Mouse (Mus musculus): ENCODE measurements at regions not wholly inside any gene's neighbourhood (a gene's known extent, or its start where the extent isn't known, plus 50 kb on each side); places are given as distances from the start of the nearest gene placed in this dataset.
A peak's percentile ranks its signal among the peaks of the same experiment; 100 is the strongest.

GRCm38 (mm10) chr3:78825505-78825904 is 460.8 kb downstream of the Rapgef2 start:
- Histone ChIP-seq H3K27ac (ENCODE audit: low read length) (no peak overlapping the region), H3K27me3 (replicated peaks; ENCODE audit: control insufficient read depth, insufficient read depth, low read length) (no peaks in the 10 kb centered on the region), H3K9me3 (ENCODE audit: control insufficient read depth, low read length) (no peaks in the 10 kb centered on the region), H3K4me2 (ENCODE audit: low read length) (no peak overlapping the region), H3K4me3 (replicated peaks; ENCODE audit: low read length) (no peak overlapping the region), H3K36me3 (ENCODE audit: control insufficient read depth, insufficient read depth) (no peaks in the 10 kb centered on the region), H3K9ac (replicated peaks; ENCODE audit: low read depth, low read length) (no peak overlapping the region), H3K4me1 (replicated peaks; ENCODE audit: control insufficient read depth, insufficient read depth, low read length) (no peaks in the 10 kb centered on the region)
- ATAC-seq = no peak
- 67% methylated on average over 2 of the region's 2 CpGs for WGBS

GRCm38 (mm10) chr3:78812425-78812824 is 473.9 kb downstream of the Rapgef2 start:
- peak; percentile 75; the same call in 1 of the 2 replicates for ATAC-seq
- H3K4me1 ChIP-seq (replicated peaks; ENCODE audit: control insufficient read depth, insufficient read depth, low read length) = no peaks in the 10 kb centered on the region
- 46% methylated on average over 3 of the region's 3 CpGs for WGBS
- no peak overlapping the region for H3K9ac ChIP-seq (replicated peaks; ENCODE audit: low read depth, low read length)
- no peaks in the 10 kb centered on the region for H3K36me3 ChIP-seq (ENCODE audit: control insufficient read depth, insufficient read depth)
- no peak overlapping the region for H3K4me2 ChIP-seq (ENCODE audit: low read length)
- H3K27me3 ChIP-seq (replicated peaks; ENCODE audit: control insufficient read depth, insufficient read depth, low read length) = no peaks in the 10 kb centered on the region
- no peak overlapping the region for H3K4me3 ChIP-seq (replicated peaks; ENCODE audit: low read length)
- no peaks in the 10 kb centered on the region for H3K9me3 ChIP-seq (ENCODE audit: control insufficient read depth, low read length)
- H3K27ac ChIP-seq (ENCODE audit: low read length) = no peak overlapping the region

- no peaks in the 10 kb centered on the region for H3K9me3 ChIP-seq (ENCODE audit: control insufficient read depth, low read length)
- peak; percentile 89 for ATAC-seq
- WGBS = 46% methylated on average over 5 of the region's 5 CpGs
Measured at GRCm38 (mm10) chr3:78810431-78811152, 475.7 kb downstream of the Rapgef2 start.

GRCm38 (mm10) chr3:78803176-78803575 is 483.1 kb downstream of the Rapgef2 start:
- Histone ChIP-seq H3K9ac (replicated peaks; ENCODE audit: low read depth, low read length) (no peak overlapping the region), H3K4me3 (replicated peaks; ENCODE audit: low read length) (no peak overlapping the region), H3K4me2 (ENCODE audit: low read length) (no peak overlapping the region), H3K27me3 (replicated peaks; ENCODE audit: control insufficient read depth, insufficient read depth, low read length) (no peaks in the 10 kb centered on the region), H3K36me3 (ENCODE audit: control insufficient read depth, insufficient read depth) (no peaks in the 10 kb centered on the region), H3K4me1 (replicated peaks; ENCODE audit: control insufficient read depth, insufficient read depth, low read length) (no peaks in the 10 kb centered on the region), H3K9me3 (ENCODE audit: control insufficient read depth, low read length) (no peaks in the 10 kb centered on the region), H3K27ac (ENCODE audit: low read length) (no peak overlapping the region)
- ATAC-seq = no peak
- 82% methylated on average over 2 of the region's 2 CpGs for WGBS

More at GRCm38 (mm10) chr3:78810431-78811152, 475.7 kb downstream of the Rapgef2 start:
- Histone ChIP-seq H3K27ac (ENCODE audit: low read length) (no peak overlapping the region), H3K4me2 (ENCODE audit: low read length) (no peak overlapping the region), H3K36me3 (ENCODE audit: control insufficient read depth, insufficient read depth) (no peaks in the 10 kb centered on the region), H3K27me3 (replicated peaks; ENCODE audit: control insufficient read depth, insufficient read depth, low read length) (no peaks in the 10 kb centered on the region), H3K9ac (replicated peaks; ENCODE audit: low read depth, low read length) (no peak overlapping the region), H3K4me1 (replicated peaks; ENCODE audit: control insufficient read depth, insufficient read depth, low read length) (no peaks in the 10 kb centered on the region), H3K4me3 (replicated peaks; ENCODE audit: low read length) (no peak overlapping the region)

- H3K4me3 ChIP-seq (replicated peaks; ENCODE audit: low read length) = no peak overlapping the region
- H3K4me1 ChIP-seq (replicated peaks; ENCODE audit: control insufficient read depth, insufficient read depth, low read length) = peaks cover 5% of the 10 kb centered on the region; the same call in 1 of the 2 replicates
- no peaks in the 10 kb centered on the region for H3K27me3 ChIP-seq (replicated peaks; ENCODE audit: control insufficient read depth, insufficient read depth, low read length)
- no peaks in the 10 kb centered on the region for H3K9me3 ChIP-seq (ENCODE audit: control insufficient read depth, low read length)
- WGBS = 70% methylated on average over 4 of the region's 4 CpGs
- no peak overlapping the region for H3K27ac ChIP-seq (ENCODE audit: low read length)
- no peak overlapping the region for H3K4me2 ChIP-seq (ENCODE audit: low read length)
- H3K36me3 ChIP-seq (ENCODE audit: control insufficient read depth, insufficient read depth) = no peaks in the 10 kb centered on the region
- no peak for ATAC-seq
- H3K9ac ChIP-seq (replicated peaks; ENCODE audit: low read depth, low read length) = no peak overlapping the region
Measured at GRCm38 (mm10) chr3:78795951-78796455, 490.3 kb downstream of the Rapgef2 start.

GRCm38 (mm10) chr3:78792440-78793057 is 493.8 kb downstream of the Rapgef2 start:
- ATAC-seq = peak; percentile 86
- Histone ChIP-seq H3K27ac (ENCODE audit: low read length) (no peak overlapping the region), H3K36me3 (ENCODE audit: control insufficient read depth, insufficient read depth) (no peaks in the 10 kb centered on the region), H3K9me3 (ENCODE audit: control insufficient read depth, low read length) (no peaks in the 10 kb centered on the region), H3K4me1 (replicated peaks; ENCODE audit: control insufficient read depth, insufficient read depth, low read length) (peaks cover 5% of the 10 kb centered on the region; the same call in 1 of the 2 replicates), H3K4me3 (replicated peaks; ENCODE audit: low read length) (no peak overlapping the region), H3K9ac (replicated peaks; ENCODE audit: low read depth, low read length) (no peak overlapping the region), H3K4me2 (ENCODE audit: low read length) (no peak overlapping the region), H3K27me3 (replicated peaks; ENCODE audit: control insufficient read depth, insufficient read depth, low read length) (no peaks in the 10 kb centered on the region)
- WGBS = 9% methylated on average over 7 of the region's 7 CpGs

GRCm38 (mm10) chr3:78782766-78783165 is 503.6 kb downstream of the Rapgef2 start:
- H3K4me3 ChIP-seq (replicated peaks; ENCODE audit: low read length) = no peak overlapping the region
- ATAC-seq = no peak
- WGBS = 82% methylated on average over 1 of the region's 1 CpGs

GRCm38 (mm10) chr3:78755686-78756476 is 530.4 kb downstream of the Rapgef2 start:
- H3K27ac ChIP-seq (ENCODE audit: low read length) = no peak overlapping the region
- H3K36me3 ChIP-seq (ENCODE audit: control insufficient read depth, insufficient read depth) = no peaks in the 10 kb centered on the region
- WGBS = 3% methylated on average over 4 of the region's 4 CpGs
- ATAC-seq = peak; percentile 86
- no peak overlapping the region for H3K9ac ChIP-seq (replicated peaks; ENCODE audit: low read depth, low read length)
- H3K9me3 ChIP-seq (ENCODE audit: control insufficient read depth, low read length) = no peaks in the 10 kb centered on the region
- peaks cover 3% of the 10 kb centered on the region; the same call in 1 of the 2 replicates for H3K4me1 ChIP-seq (replicated peaks; ENCODE audit: control insufficient read depth, insufficient read depth, low read length)
- no peak overlapping the region for H3K4me3 ChIP-seq (replicated peaks; ENCODE audit: low read length)
- no peaks in the 10 kb centered on the region for H3K27me3 ChIP-seq (replicated peaks; ENCODE audit: control insufficient read depth, insufficient read depth, low read length)
- no peak overlapping the region for H3K4me2 ChIP-seq (ENCODE audit: low read length)

More at GRCm38 (mm10) chr3:78782766-78783165, 503.6 kb downstream of the Rapgef2 start:
- Histone ChIP-seq H3K27ac (ENCODE audit: low read length) (no peak overlapping the region), H3K9me3 (ENCODE audit: control insufficient read depth, low read length) (no peaks in the 10 kb centered on the region), H3K27me3 (replicated peaks; ENCODE audit: control insufficient read depth, insufficient read depth, low read length) (no peaks in the 10 kb centered on the region), H3K36me3 (ENCODE audit: control insufficient read depth, insufficient read depth) (no peaks in the 10 kb centered on the region), H3K9ac (replicated peaks; ENCODE audit: low read depth, low read length) (no peak overlapping the region), H3K4me2 (ENCODE audit: low read length) (no peak overlapping the region), H3K4me1 (replicated peaks; ENCODE audit: control insufficient read depth, insufficient read depth, low read length) (no peaks in the 10 kb centered on the region)

- H3K4me3 ChIP-seq (replicated peaks; ENCODE audit: low read length) = no peak overlapping the region
- no peaks in the 10 kb centered on the region for H3K9me3 ChIP-seq (ENCODE audit: control insufficient read depth, low read length)
- no peaks in the 10 kb centered on the region for H3K4me1 ChIP-seq (replicated peaks; ENCODE audit: control insufficient read depth, insufficient read depth, low read length)
- H3K4me2 ChIP-seq (ENCODE audit: low read length) = no peak overlapping the region
- ATAC-seq = no peak
- no peaks in the 10 kb centered on the region for H3K36me3 ChIP-seq (ENCODE audit: control insufficient read depth, insufficient read depth)
- no peak overlapping the region for H3K9ac ChIP-seq (replicated peaks; ENCODE audit: low read depth, low read length)
- no peak overlapping the region for H3K27ac ChIP-seq (ENCODE audit: low read length)
- H3K27me3 ChIP-seq (replicated peaks; ENCODE audit: control insufficient read depth, insufficient read depth, low read length) = no peaks in the 10 kb centered on the region
Measured at GRCm38 (mm10) chr3:78736111-78736510, 550.2 kb downstream of the Rapgef2 start.
